Mouse (Mus musculus) gastrocnemius, postnatal 25 days (tissue): ENCODE measurements around the gene Ly6g6d. TPM values are rescaled to one million over a fixed set of nuclear protein-coding genes. Genes with fewer than 3 reads are reported as not detected.

Experiments used
- DNase-seq: peaks from one replicate; pipeline ENCODE4 v3.0.0; 2022
- total RNA-seq, 2 experiments: library from RNA; stranded (reverse); gene quantifications; 1 replicate in 1 of 2; 2 replicates in 1 of 2; pipeline ENCODE4 v1.2.3; 2021

Ly6g6d gene
- total RNA-seq, 2 experiments from 2014 or later: 0.51 to 0.72 TPM

DNA sequence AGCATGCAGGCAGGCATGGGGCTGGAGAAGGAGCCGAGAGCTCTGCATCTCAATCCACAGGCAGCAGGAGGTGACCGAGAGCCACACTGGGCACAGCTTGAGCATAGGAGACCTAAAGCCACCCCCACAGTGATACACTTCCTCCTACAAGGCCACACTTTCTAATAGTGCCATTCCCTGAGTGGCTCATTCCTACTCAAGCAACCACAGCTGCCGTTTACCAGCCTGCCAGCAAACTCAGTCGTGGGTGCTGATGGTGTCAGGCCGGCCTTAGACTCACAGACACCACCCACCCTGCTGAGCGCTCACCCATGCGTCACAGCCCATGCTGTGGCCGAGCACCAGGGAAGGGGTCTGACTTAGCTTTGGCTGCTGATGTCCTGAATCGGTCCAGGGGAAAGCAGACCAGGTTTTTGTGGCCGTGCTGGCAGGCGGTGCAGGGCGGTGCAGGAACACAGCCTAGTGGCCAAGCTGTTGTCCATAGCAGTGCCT lies 19.3 kb upstream of the Ly6g6d start:
- no peak for DNase-seq

DNA sequence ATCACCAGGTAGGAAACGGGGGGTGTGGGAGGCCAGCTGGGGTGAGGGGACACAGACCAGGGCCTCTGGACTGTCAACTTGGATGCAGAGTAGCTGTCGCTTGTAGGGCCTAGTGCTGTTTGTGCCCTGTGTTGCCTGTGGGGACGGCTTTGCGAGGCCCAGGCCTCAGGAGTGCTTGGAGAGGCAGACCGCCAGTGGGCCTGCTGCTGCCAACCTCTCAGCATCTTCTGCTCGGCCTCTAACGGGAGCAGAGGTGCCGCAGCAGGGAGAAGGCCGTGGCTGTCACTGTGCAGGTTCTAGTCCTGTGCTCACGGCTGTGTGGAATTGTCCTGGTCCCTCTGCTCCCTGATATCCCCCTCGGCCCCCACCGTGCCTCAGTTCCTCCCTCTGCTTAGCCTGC lies 18.7 kb upstream of the Ly6g6d start:
- no peak for DNase-seq

DNA sequence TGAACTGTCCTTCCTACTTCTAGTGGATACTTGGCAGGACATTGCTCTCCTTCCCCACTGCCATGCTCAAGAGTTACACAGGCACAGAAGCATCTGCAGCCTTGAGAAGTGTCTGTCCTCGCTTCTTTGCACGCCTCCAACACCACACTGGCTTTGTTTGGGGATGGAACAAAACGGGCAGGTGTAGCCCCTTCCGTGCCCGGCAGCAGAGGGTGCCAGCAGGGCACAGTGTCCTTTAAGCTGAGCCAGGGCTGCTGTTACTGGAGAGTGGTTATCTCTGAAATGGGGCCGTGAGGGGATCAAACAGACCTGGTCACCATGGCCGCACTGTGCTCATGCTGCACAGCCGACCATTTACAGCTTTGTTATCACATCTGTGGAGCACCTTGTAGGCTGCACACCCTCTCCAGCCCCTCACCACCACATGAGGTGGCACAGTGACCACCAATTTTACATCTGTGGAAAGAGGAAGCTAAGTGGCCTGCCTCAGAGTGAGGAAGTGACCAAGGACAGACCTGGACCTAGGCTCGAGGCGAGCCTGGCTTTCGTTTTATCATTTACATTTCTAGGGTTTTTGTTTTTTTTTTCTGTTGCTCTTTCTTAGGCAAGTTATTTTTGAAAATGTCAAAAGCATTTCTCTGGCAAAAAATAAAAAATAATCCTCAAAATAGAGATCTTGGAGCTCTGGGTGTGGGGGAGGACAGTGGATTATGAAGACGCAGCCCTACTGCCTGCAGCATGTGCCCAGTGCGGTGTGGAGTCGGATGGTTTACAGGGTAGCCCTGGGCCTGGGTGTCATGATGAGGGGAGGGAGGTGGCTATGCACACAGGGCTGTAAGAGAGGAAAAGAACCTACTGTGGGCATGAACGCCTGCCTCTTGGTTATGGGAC lies 16.9 kb upstream of the Ly6g6d start:
- no peak for DNase-seq

DNA sequence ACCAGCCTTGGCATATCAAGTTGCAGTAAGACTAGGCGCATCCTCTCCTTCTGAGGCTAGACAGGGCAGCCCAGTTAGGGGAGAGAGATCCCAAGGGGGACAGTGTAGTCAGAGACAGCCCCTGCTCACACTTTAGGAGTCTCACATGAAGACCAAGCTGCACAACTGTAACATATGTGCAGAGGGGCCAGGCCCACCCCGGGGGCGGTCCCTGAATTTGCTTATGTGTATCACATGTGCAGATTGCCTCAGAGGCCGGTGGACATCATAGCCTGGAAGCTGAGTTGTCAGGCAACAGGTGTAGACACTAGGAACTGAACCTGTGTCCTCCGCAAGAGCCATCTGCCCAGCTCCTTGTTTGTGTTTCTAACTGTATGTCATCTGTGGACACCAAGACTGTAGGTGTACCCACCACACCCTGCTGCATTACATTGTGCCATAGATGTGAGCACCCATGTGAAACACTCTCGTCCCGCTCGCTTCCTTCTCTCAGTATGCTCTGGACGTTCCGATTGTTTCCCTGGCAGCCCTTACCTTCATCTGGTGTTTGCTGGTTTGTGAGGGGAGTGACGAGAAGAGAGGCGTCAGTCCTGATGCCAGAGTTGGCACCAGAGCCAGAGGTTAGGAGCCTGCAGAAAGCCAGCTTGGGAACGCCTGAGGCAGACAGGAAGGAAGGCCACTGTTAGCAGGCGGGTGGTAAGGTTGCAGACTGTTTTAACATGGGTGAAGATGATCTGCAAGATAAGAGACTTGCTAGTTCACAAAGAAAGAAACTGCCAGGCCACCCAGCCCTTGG lies 14.7 kb upstream of the Ly6g6d start:
- DNase-seq: no peak

DNA sequence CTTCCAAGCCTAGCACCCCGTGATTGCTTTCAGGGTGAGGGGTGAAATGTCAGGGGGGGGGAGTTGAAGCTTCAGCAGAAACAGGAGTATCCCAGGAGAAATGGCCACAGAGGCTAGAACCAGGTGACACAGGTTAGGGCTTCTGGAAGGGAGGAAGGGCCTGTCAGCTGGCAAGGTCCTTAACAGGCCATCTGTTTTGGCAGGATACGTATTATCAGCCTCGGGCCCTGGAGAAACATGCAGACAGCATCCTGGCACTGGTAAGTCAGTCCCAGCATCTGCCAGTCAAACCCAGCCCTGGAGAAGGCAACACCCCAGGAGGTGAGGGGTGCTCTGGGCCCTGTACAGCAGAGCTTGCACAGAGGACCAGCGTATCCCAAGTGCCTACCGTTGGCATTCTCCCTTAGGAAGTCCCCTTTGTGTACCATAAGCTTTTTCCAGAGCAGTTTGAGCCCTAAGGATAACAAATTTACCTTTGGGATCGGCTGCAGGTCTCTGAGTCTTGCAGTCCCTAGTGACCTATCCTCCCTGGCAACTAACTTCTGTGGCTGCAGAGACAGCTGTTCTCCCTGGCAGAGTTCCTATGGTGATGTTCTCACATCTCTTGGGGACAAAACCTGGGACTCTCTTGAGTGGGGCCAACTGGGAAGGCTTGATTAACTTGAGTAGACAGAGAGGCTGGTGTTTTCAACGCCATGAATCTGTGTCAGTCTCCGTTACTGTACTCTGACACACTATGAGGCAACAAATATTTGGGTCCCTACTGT lies 12.5 kb upstream of the Ly6g6d start:
- DNase-seq: peak; percentile 44

DNA sequence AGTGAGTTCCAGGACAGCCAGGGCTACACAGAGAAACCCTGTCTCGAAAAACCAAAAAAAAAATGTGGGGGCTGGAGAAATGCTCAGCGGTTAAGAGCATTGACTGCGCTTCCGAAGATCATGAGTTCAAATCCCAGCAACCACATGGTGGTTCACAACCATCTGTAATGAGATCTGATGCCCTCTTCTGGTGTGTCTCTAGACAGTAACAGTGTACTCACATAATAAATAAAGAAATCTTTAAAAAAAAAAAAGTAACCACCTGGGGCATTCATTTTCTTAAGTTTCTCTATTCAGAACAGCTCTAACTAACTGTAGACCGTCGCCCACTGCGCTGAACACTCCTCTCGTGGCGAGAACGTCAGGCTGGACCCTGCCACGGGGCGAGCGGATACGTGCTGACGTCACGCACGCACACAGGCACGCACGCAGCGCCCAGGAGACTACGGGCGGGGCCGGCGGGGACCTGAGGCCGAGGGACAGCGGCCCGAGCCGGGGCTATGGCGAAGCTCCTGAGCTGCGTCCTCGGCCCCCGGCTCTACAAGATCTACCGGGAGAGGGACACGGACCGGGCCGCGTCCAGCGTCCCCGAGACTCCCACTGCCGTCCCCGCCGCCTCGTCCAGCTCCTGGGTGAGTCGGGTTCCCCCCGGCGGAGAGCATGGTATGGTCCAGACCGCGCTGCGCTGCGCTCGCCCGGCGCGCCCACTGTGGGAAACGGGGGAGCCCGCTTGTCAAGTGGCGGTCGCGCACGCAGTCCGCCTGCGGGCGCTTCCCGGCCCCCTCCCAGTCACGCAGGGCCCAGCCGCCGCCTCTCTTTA lies 11.2 kb upstream of the Ly6g6d start, which contains the start of gene Abhd16a:
TSS of gene Abhd16a (plus strand) at position 439 of the 820 bp plus-strand sequence.
- DNase-seq: peak; percentile 95

DNA sequence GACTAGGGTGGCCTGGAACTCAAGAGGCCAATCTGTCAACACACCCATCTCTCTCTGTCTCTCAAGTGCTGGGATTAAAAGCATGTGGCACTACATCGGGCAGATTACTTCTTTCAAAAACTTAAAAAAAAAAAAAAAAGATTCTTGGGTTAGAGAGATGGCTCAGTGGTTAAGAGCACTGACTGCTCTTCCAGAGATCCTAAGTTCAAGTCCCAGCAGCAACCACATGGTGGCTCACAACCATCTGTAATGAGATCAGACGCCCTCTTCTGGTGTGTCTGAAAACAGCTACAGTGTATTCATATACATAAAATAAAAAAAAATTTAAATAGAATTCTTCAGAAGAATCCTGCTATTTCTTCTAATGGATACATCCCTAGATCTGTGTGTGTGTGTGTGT lies 10.3 kb upstream of the Ly6g6d start:
- no peak for DNase-seq

DNA sequence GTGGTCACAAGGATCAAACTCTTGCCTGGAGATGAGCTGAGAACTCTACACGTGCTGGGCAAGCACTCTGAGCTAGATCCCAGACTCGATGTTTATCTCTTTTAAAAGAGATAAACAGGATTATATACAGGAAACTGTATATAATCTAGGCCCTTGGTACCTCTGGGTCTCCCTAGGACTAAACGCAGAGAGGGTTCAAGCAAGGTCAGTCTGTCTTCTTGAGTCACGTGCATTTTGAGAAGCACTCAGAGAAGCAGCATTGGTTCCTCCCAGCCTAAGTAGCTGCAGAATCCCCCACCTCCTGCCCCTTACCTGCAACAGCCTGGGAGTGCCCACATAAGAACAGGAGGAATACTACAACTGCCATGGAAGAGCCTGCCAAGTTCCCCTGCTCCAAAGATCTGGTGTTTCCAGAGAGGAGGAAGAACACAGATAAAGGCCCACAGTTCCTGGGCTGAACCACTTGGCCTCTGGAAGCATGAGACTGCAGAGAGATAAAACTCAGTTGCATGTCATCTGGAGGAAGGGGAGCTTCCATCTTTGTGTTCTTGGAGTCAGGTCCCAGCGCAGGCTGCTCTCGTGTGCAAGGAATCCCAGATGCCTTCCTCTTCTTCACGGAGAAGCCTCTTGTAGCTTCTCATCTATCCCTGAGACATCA lies 7.5 kb upstream of the Ly6g6d start, which contains the start of gene Ly6g6f:
TSS of gene Ly6g6f (minus strand) at position 403 of the 658 bp plus-strand sequence.
- no peak for DNase-seq

DNA sequence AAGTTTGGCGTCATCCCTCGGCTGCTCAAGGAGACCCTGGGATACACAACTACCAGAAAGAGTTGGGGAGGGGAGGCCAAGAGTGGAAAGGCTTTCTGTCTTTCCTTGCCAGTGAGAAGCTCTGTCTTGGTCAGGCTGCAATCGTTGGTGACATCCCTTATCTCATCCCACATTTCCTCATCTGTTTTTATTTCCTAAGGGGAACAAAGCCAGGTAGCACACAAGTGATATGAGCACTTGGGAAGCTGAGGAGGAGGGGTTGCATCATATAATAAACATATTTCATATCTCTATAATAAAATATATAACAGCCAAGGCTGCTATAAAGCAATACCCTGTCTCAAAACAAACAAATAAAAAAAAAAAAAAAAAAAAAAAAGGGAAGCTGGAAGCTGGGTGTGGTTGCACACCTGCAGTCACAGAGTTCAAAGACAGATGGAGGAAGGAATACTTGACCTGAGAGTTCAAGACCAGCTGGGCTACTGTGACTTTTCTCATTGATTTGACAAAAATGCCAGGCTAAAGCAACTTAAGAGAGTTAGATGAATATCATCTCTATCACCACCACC lies 6.1 kb upstream of the Ly6g6d start:
- no peak for DNase-seq

DNA sequence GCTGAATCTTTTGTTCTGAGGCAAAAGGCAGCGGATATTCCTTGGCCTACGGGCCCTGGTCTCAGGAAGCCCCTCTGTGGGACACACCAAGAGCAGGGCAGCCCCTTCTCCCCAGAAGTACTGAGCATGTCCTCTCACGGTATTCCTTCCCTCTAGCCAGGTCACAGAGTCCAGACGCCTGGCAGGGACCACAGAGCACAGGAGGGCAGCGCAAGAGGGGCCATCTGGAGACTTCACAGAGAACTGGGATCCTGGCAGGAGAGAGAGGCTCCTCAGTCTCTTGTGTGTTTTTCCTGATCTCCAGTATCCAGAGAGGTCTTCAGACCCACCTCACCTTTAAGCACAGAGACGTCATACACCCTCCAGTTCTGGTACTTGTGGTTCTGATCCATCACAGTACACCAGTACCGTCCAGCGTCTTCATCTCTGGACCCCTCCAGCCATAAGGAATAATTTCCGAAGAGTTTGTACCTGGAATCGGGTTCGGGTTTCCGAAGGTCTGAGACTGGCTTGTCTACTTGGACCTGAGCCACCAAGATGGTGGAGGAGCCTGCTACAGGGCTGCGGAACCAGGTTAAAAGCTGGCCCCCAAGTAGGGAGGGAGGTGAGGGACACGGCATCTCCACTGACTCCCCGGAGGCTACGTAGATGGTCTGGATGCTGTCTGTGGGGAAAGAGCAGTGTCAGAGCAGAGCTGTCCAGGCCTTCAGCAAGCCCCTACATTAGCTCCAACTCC lies 5.1 kb upstream of the Ly6g6d start:
- no peak for DNase-seq

DNA sequence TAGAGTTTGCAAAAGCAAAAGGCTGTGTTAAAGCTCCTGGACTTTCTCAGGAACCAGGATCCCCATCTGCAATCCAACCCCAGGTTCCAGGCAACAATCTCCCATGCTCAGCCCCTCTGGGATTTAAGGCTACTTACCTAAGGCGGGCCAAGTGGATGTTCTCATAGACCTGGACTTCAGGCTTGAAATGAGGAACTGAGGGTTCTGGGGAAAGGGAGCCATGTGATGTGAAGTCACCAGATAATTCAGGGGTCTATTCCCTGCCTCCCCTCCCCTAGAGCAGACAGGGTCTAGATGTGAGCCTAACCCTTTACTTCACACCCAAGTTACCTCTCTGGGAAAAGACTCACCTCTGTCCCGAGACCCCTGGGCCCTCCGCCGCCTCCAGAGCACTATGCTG lies 2.8 kb upstream of the Ly6g6d start:
- DNase-seq: no peak

DNA sequence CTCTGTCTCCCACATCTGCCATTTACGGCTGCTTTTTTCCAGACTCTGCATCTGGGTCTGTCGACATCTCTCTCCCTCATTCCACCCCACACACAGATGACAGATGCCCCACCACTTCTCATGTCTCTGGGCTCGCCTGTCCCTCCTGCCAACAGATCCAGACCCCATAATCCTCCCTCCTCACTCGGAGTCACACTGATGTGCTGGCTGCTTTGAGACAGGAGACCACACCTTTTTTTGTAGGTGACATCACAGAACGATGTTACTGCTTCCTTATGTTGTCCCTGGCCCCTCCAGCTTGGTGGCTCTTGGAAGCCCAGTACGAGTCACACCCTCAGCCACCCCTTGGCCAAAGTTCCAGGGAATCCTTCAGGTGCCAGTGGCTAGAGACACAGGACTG lies 2.4 kb upstream of the Ly6g6d start:
- DNase-seq: no peak

DNA sequence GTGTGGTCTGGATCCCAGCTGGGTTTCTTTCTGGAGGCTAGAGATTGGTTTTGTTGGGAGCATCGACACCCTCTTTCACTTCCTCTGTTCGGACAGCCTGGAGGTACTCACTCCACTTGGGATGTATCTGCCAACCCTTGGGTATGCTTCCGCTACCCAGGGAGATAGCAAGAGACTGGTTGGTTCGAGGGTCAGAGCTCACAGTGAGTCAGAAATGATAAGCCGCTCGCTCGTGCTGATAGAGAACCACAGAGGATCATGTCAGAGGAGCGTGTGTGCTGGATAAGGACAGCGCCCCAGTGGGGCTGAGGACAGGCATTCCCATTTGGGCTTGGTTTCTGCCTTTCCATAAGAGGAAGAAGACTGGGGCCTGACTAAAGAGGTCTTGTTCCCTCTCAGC lies 1.9 kb upstream of the Ly6g6d start:
- DNase-seq: no peak

DNA sequence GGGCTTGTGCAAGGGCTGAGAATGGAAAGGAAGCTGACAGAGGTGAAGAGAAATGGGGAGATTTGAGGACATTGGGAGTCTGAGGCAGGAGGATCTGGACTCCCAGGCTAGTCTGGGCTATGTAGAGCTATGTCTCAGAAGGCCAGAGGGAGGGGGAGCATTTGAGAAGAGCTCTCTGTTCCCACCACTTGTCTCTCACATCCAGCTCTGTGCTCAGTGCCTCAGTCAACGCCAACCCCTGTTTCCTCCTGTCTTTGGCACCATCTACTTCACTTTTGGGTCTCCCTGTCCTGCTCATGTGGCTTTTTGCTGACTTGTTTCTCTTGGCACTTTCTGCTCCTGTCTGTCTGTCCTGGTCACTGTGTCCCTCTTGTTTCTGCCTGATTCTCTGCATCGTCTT lies 580 bp downstream of the Ly6g6d start:
- DNase-seq: no peak

DNA sequence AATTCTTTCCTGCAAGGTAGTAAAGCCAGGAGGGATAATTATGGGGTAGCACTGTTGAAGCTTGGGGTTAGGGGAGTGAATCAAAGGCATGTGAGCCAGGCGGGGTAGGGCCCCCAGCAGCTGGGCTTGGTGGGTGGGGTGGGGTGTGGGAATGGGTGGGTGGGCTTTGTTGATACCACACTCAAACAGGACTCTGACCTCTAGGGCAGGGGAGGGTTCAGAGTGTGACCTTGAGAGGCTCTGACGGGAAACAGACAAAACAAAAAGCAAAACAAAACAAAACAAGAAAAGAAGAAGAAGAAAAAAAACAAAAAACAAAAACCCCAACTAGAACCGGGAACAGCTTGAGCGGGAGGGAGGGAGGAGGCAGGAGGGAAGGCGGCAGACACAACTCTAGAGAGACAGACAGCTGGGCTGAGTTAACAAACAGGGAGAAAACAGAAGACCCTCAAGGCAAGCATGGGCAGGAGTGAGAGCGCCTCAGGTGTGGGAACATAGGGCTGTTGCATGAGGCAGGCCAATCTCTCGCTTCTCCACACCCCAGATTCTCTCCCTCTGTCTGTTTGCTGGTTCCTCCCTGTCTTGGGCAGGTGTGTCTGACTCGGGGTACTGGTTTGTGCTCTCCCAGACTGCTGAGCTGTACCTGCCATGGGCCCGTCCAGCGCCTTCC lies 1.2 kb downstream of the Ly6g6d start, which contains the start of gene Ly6g6e:
TSS of gene Ly6g6e (plus strand) at position 396 of the 670 bp plus-strand sequence.
- no peak for DNase-seq

DNA sequence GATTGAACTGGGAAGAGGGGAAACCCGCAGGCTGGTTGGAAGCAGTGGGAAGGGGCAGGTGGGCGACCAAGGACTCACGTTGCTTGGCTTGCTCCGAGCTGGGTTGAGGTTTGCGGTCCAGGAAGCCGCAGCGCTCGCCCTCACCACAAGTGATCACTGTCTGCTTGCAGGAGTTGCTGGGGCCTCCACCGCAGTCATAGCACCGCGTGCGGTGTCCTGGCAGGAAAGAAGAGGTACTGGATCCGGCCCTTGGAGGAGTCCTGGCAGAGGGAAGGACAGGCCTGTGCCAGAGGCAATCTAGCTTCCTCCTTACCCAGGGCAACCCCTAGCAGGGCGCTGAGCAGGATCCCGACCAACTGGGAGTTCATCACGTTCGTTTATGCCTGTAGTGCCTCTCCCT lies 3.8 kb downstream of the Ly6g6d start:
- DNase-seq: no peak

DNA sequence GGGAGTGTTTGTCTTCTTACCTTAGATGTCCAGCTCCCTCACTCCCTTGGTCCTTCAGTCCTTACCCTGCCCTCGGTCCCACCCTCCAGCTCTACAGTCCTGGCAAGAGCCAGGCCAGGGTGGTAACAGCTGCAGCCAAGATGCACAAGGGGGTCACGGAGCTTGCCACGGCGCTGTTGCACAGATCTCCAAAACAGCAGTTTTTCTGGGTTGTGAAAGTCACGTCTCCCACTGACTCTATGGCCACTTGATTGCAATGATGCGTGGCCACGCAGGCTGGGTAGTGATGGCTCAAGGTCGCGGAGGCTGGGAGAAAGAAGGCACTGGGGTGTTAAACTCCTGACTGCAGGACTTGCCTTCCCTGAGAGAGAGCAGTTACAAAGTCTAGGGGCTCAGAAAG lies 6.4 kb downstream of the Ly6g6d start:
- DNase-seq: no peak

DNA sequence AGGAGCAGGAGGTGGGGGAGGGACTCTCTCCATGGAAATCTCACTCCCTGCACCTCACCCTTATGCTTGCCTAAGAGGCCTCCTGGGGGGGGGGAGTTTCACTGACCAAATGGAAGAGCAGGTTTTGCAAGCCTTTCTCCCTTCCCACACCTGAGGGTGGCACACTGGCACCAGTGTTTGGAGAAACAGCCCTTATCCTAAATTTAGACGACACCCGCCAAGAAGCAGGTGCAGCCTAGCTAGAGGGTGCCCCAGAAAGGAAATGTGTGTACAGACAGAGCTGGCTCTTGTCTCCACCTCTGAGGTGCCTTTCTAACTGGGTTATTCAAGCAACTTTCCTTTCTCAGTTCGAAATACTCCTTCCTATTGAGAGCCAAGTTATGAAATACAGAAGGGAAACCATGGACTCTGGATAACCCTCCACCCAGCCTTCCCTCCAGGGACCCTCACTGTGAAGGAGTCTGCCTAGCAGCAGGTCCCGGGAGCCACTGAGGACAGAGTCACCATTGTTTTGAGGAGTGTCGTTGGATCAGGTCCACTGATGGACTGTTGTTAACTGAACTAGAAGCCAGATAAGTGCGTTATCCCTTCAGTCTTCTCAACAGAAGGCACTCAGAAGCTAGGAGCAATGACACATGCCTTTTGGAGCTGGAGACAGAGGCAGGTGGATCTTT lies 7.2 kb downstream of the Ly6g6d start:
- no peak for DNase-seq
